Mouse (Mus musculus): ENCODE data around the gene Grik4. TPM values are rescaled to one million over a fixed set of nuclear protein-coding genes. Genes with fewer than 3 reads are reported as not detected.

Grik4 gene
- total RNA-seq, 1 experiment, result 0.22 TPM

- H3K9me3 ChIP-seq (ENCODE audit: control insufficient read depth, insufficient read depth, low read depth, low read length), result no peaks in the 10 kb centered on the region
- DNase-seq (ENCODE audit: low read depth, low spot score), result no peak
- H3K9ac ChIP-seq (ENCODE audit: insufficient read depth, low read depth, low read length, poor library complexity, severe bottlenecking), result no peak overlapping the region
- in situ Hi-C loops (cut with MboI; ENCODE audit: low sequenced_read_pairs in 2 of 2, unreplicated experiment in 2 of 2), result no loop called here
- no peak for TF ChIP-seq ZC3H11A (IDR thresholded peaks at IDR 0.05; ENCODE audit: borderline replicate concordance, low read depth, low read length)
- no peak for TF ChIP-seq HCFC1 (IDR thresholded peaks at IDR 0.05; ENCODE audit: borderline replicate concordance, insufficient read depth, low read length)
- no peak for TF ChIP-seq ZNF384 (IDR thresholded peaks at IDR 0.05; ENCODE audit: low read depth, low read length)
- TF ChIP-seq MAFK (IDR thresholded peaks at IDR 0.05; ENCODE audit: insufficient read depth, low read depth, low read length), result no peak
- no peak for TF ChIP-seq CHD2 (IDR thresholded peaks at IDR 0.05; ENCODE audit: low read depth, low read length)
- H3K4me1 ChIP-seq (ENCODE audit: control insufficient read depth in 2 of 2, insufficient read depth in 2 of 2, low read length in 2 of 2, poor library complexity in 1 of 2), result no peaks in the 10 kb centered on the region
- H3K36me3 ChIP-seq (ENCODE audit: control insufficient read depth, insufficient read depth, low read length, poor library complexity, severe bottlenecking), result no peaks in the 10 kb centered on the region
- no peak overlapping the region; the same call in 1 of the 2 replicates for H3K27ac ChIP-seq (ENCODE audit: insufficient read depth, low read depth, low read length, poor library complexity, severe bottlenecking)
- H3K4me3 ChIP-seq (ENCODE audit: insufficient read depth in 1 of 2, low read depth in 1 of 2, low read length in 2 of 2, poor library complexity in 1 of 2, severe bottlenecking in 1 of 2), result no peak overlapping the region
Measured at GRCm38 (mm10) chr9:42641550-42642117, 302.7 kb downstream of the Grik4 start.

- no peaks in the 10 kb centered on the region for H3K4me1 ChIP-seq (ENCODE audit: control insufficient read depth in 2 of 2, insufficient read depth in 2 of 2, low read length in 2 of 2, poor library complexity in 1 of 2)
- in situ Hi-C loops (cut with MboI; ENCODE audit: low sequenced_read_pairs in 2 of 2, unreplicated experiment in 2 of 2), result no loop called here
- DNase-seq (ENCODE audit: low read depth, low spot score), result no peak
- no peak overlapping the region for H3K27ac ChIP-seq (ENCODE audit: insufficient read depth, low read depth, low read length, poor library complexity, severe bottlenecking)
- H3K4me3 ChIP-seq (ENCODE audit: insufficient read depth in 1 of 2, low read depth in 1 of 2, low read length in 2 of 2, poor library complexity in 1 of 2, severe bottlenecking in 1 of 2), result no peak overlapping the region
- no peak for TF ChIP-seq HCFC1 (IDR thresholded peaks at IDR 0.05; ENCODE audit: borderline replicate concordance, insufficient read depth, low read length)
- TF ChIP-seq ZC3H11A (IDR thresholded peaks at IDR 0.05; ENCODE audit: borderline replicate concordance, low read depth, low read length), result no peak
- no peak for TF ChIP-seq ZNF384 (IDR thresholded peaks at IDR 0.05; ENCODE audit: low read depth, low read length)
- TF ChIP-seq MAFK (IDR thresholded peaks at IDR 0.05; ENCODE audit: insufficient read depth, low read depth, low read length), result no peak
- TF ChIP-seq CHD2 (IDR thresholded peaks at IDR 0.05; ENCODE audit: low read depth, low read length), result no peak
- no peaks in the 10 kb centered on the region for H3K36me3 ChIP-seq (ENCODE audit: control insufficient read depth, insufficient read depth, low read length, poor library complexity, severe bottlenecking)
- no peaks in the 10 kb centered on the region for H3K9me3 ChIP-seq (ENCODE audit: control insufficient read depth, insufficient read depth, low read depth, low read length)
- no peak overlapping the region for H3K9ac ChIP-seq (ENCODE audit: insufficient read depth, low read depth, low read length, poor library complexity, severe bottlenecking)
Measured at GRCm38 (mm10) chr9:42636446-42636845, 307.8 kb downstream of the Grik4 start.

- no peaks in the 10 kb centered on the region for H3K4me1 ChIP-seq (ENCODE audit: control insufficient read depth in 2 of 2, insufficient read depth in 2 of 2, low read length in 2 of 2, poor library complexity in 1 of 2)
- no peak overlapping the region for H3K9ac ChIP-seq (ENCODE audit: insufficient read depth, low read depth, low read length, poor library complexity, severe bottlenecking)
- H3K9me3 ChIP-seq (ENCODE audit: control insufficient read depth, insufficient read depth, low read depth, low read length), result no peaks in the 10 kb centered on the region
- DNase-seq (ENCODE audit: low read depth, low spot score), result no peak
- in situ Hi-C loops (cut with MboI; ENCODE audit: low sequenced_read_pairs in 2 of 2, unreplicated experiment in 2 of 2), result no loop called here
- no peak overlapping the region for H3K4me3 ChIP-seq (ENCODE audit: insufficient read depth in 1 of 2, low read depth in 1 of 2, low read length in 2 of 2, poor library complexity in 1 of 2, severe bottlenecking in 1 of 2)
- H3K27ac ChIP-seq (ENCODE audit: insufficient read depth, low read depth, low read length, poor library complexity, severe bottlenecking), result no peak overlapping the region
- TF ChIP-seq HCFC1 (IDR thresholded peaks at IDR 0.05; ENCODE audit: borderline replicate concordance, insufficient read depth, low read length), result no peak
- TF ChIP-seq CHD2 (IDR thresholded peaks at IDR 0.05; ENCODE audit: low read depth, low read length), result no peak
- H3K36me3 ChIP-seq (ENCODE audit: control insufficient read depth, insufficient read depth, low read length, poor library complexity, severe bottlenecking), result no peaks in the 10 kb centered on the region
Measured at GRCm38 (mm10) chr9:42631479-42631878, 312.8 kb downstream of the Grik4 start.

- H3K9ac ChIP-seq (ENCODE audit: insufficient read depth, low read depth, low read length, poor library complexity, severe bottlenecking), result no peak overlapping the region
- no peaks in the 10 kb centered on the region for H3K4me1 ChIP-seq (ENCODE audit: control insufficient read depth in 2 of 2, insufficient read depth in 2 of 2, low read length in 2 of 2, poor library complexity in 1 of 2)
- TF ChIP-seq ZNF384 (IDR thresholded peaks at IDR 0.05; ENCODE audit: low read depth, low read length) (no peak), CHD2 (IDR thresholded peaks at IDR 0.05; ENCODE audit: low read depth, low read length) (no peak), MAFK (IDR thresholded peaks at IDR 0.05; ENCODE audit: insufficient read depth, low read depth, low read length) (no peak)
- no peak overlapping the region for H3K4me3 ChIP-seq (ENCODE audit: insufficient read depth in 1 of 2, low read depth in 1 of 2, low read length in 2 of 2, poor library complexity in 1 of 2, severe bottlenecking in 1 of 2)
- in situ Hi-C loops (cut with MboI; ENCODE audit: low sequenced_read_pairs in 2 of 2, unreplicated experiment in 2 of 2), result no loop called here
- no peaks in the 10 kb centered on the region for H3K9me3 ChIP-seq (ENCODE audit: control insufficient read depth, insufficient read depth, low read depth, low read length)
- H3K27ac ChIP-seq (ENCODE audit: insufficient read depth, low read depth, low read length, poor library complexity, severe bottlenecking), result no peak overlapping the region
- DNase-seq (ENCODE audit: low read depth, low spot score), result no peak
- no peaks in the 10 kb centered on the region for H3K36me3 ChIP-seq (ENCODE audit: control insufficient read depth, insufficient read depth, low read length, poor library complexity, severe bottlenecking)
Measured at GRCm38 (mm10) chr9:42627634-42628033, 316.7 kb downstream of the Grik4 start.

- Histone ChIP-seq H3K9me3 (ENCODE audit: control insufficient read depth, insufficient read depth, low read depth, low read length) (no peaks in the 10 kb centered on the region), H3K4me3 (ENCODE audit: insufficient read depth in 1 of 2, low read depth in 1 of 2, low read length in 2 of 2, poor library complexity in 1 of 2, severe bottlenecking in 1 of 2) (no peak overlapping the region), H3K36me3 (ENCODE audit: control insufficient read depth, insufficient read depth, low read length, poor library complexity, severe bottlenecking) (no peaks in the 10 kb centered on the region), H3K4me1 (ENCODE audit: control insufficient read depth in 2 of 2, insufficient read depth in 2 of 2, low read length in 2 of 2, poor library complexity in 1 of 2) (no peaks in the 10 kb centered on the region), H3K27ac (ENCODE audit: insufficient read depth, low read depth, low read length, poor library complexity, severe bottlenecking) (no peak overlapping the region), H3K9ac (ENCODE audit: insufficient read depth, low read depth, low read length, poor library complexity, severe bottlenecking) (no peak overlapping the region)
- in situ Hi-C loops (cut with MboI; ENCODE audit: low sequenced_read_pairs in 2 of 2, unreplicated experiment in 2 of 2), result no loop called here
- TF ChIP-seq HCFC1 (IDR thresholded peaks at IDR 0.05; ENCODE audit: borderline replicate concordance, insufficient read depth, low read length), result no peak
- TF ChIP-seq CHD2 (IDR thresholded peaks at IDR 0.05; ENCODE audit: low read depth, low read length), result no peak
- no peak for TF ChIP-seq MAFK (IDR thresholded peaks at IDR 0.05; ENCODE audit: insufficient read depth, low read depth, low read length)
- no peak for TF ChIP-seq ZC3H11A (IDR thresholded peaks at IDR 0.05; ENCODE audit: borderline replicate concordance, low read depth, low read length)
- no peak for TF ChIP-seq ZNF384 (IDR thresholded peaks at IDR 0.05; ENCODE audit: low read depth, low read length)
- DNase-seq (ENCODE audit: low read depth, low spot score), result no peak
Measured at GRCm38 (mm10) chr9:42627146-42627545, 317.1 kb downstream of the Grik4 start.
